Mouse (Mus musculus) limb, embryonic 14.5 days (tissue): Measurements from ENCODE around the gene Usp3. TPM values are rescaled to one million over a fixed set of nuclear protein-coding genes. Genes with fewer than 3 reads are reported as not detected.

Source experiments
- ATAC-seq: fragments of 200-750 bp; cut with Nextera tagmentation; 2 replicates; pipeline ENCODE4 v1.8.0; 2017; ENCODE audit warnings: low read depth, moderate number of reproducible peaks, moderate TSS enrichment; ENCODE audit not compliant: low FRiP score
- DNase-seq: peaks from one replicate; pipeline ENCODE4 v3.0.0-alpha.2; 2015; ENCODE audit warnings: low spot score
- H3K27ac ChIP-seq: fragments of 300-500 bp; sonication (generic); replicated peaks from 2 replicates; pipeline ENCODE4 v1.5.1; 2014; ENCODE audit warnings: low read depth, mild to moderate bottlenecking, low read length, moderate library complexity, mixed read lengths
- H3K27me3 ChIP-seq: fragments of 300-500 bp; sonication (generic); 2 replicates; pipeline ENCODE4 v1.6.1; 2014; ENCODE audit warnings: low read length, mixed read lengths; ENCODE audit not compliant: control insufficient read depth, insufficient read depth
- H3K36me3 ChIP-seq: fragments of 300-500 bp; sonication (generic); 2 replicates; pipeline ENCODE4 v1.6.1; 2014; ENCODE audit warnings: mild to moderate bottlenecking, low read length, moderate library complexity, mixed read lengths; ENCODE audit not compliant: control insufficient read depth, insufficient read depth
- H3K4me1 ChIP-seq: fragments of 300-500 bp; sonication (generic); 2 replicates; pipeline ENCODE4 v1.6.1; 2014; ENCODE audit warnings: antibody characterized with exemption, low read length, mixed read lengths; ENCODE audit not compliant: control insufficient read depth, insufficient read depth
- H3K4me2 ChIP-seq: fragments of 300-500 bp; sonication (generic); replicated peaks from 2 replicates; pipeline ENCODE4 v1.6.1; 2014; ENCODE audit warnings: low read depth, mild to moderate bottlenecking, low read length, moderate library complexity; ENCODE audit not compliant: severe bottlenecking
- H3K4me3 ChIP-seq: fragments of 300-500 bp; sonication (generic); replicated peaks from 2 replicates; pipeline ENCODE4 v1.5.1; 2014; ENCODE audit warnings: low read length
- H3K9ac ChIP-seq: fragments of 300-500 bp; sonication (generic); 2 replicates; pipeline ENCODE4 v1.6.1; 2014; ENCODE audit warnings: mild to moderate bottlenecking, low read depth, low read length, moderate library complexity; ENCODE audit not compliant: severe bottlenecking
- H3K9me3 ChIP-seq: fragments of 300-500 bp; sonication (generic); 2 replicates; pipeline ENCODE4 v1.6.1; 2016; ENCODE audit warnings: low read length; ENCODE audit not compliant: control insufficient read depth
- POLR2A ChIP-seq: fragments of 200-500 bp; IDR thresholded peaks from 2 replicates; pipeline ENCODE4 v1.8.0; 2012; ENCODE audit warnings: inconsistent platforms, mild to moderate bottlenecking, moderate library complexity, borderline replicate concordance; ENCODE audit not compliant: insufficient read depth, insufficient read length; ENCODE audit errors: extremely low read depth
- WGBS: fragments of 180-500 bp; shearing (Covaris S2); extraction: QIAGEN DNeasy Blood & Tissue Kit; methylation state at CpG from one replicate; pipeline ENCODE4 v1.1.7; 2014; 5-methylcytosine and 5-hydroxymethylcytosine counted together
- polyA plus RNA-seq, 2 experiments: library from polyadenylated mRNA; depleted of rRNA in 1 of 2; stranded (reverse) in 1 of 2; unstranded in 1 of 2; fragments of >200 nt; fragmentation: Nextera tagmentation in 1 of 2; extraction: Ambion mirVana in 1 of 2; gene quantifications; 2 replicates each; pipeline versions ENCODE4 v1.2.1 to v1.2.3; 2012 to 2014

The Usp3 gene
- polyA plus RNA-seq, 2 experiments: 45.8 to 66.7 TPM

DNA sequence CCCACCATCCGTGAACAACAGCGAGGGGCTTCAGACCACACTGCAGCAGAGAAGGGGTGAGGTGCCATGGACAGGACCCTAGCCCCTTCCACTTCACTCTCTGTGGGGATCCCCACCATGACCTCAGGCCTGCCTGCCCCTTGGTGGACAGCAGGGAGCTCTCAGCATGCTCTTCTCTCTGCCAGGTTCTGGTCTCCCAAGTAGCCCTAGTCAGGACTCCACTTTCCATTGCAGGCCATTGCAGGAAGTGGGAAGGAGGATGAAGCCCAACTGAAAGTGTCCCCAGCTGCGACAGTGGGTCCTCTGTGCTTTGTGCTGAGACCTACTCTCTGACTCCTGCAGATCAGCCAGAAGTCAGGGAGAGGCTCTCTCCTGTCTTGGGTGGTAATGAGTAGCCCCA is 85.3 kb downstream of the Usp3 start:
- no peak overlapping the region for H3K9ac ChIP-seq
- 89% methylated on average over 3 of the region's 3 CpGs for WGBS
- no peak for TF ChIP-seq POLR2A
- peaks cover 54% of the 10 kb centered on the region for H3K36me3 ChIP-seq
- no peaks in the 10 kb centered on the region for H3K27me3 ChIP-seq
- no peak overlapping the region for H3K4me3 ChIP-seq
- no peak overlapping the region for H3K4me2 ChIP-seq
- ATAC-seq (no peak), DNase-seq (no peak)
- peaks cover 11% of the 10 kb centered on the region for H3K4me1 ChIP-seq
- no peak overlapping the region for H3K27ac ChIP-seq
- no peaks in the 10 kb centered on the region for H3K9me3 ChIP-seq

DNA sequence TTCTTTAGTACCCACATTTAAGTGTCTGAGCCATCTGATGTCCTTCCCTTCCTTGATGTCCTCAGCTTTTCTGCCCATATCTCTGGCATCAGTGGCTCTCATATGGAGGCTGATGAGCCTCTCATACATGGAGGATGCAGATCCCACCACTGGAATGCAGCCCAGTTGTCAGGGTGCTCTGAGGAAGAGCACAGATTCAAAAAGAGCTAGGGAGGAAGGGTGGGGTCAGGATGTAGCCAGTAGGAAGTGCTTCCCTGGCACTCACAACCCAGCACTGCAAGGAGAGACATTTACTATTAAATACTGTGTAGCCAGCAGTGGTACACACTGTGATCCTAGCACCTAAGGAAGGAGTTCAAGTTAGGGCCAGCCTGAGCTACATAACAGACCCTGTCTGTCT is 86.5 kb downstream of the Usp3 start:
- Histone ChIP-seq H3K27ac (no peak overlapping the region), H3K27me3 (no peaks in the 10 kb centered on the region)
- no peak for ATAC-seq

DNA sequence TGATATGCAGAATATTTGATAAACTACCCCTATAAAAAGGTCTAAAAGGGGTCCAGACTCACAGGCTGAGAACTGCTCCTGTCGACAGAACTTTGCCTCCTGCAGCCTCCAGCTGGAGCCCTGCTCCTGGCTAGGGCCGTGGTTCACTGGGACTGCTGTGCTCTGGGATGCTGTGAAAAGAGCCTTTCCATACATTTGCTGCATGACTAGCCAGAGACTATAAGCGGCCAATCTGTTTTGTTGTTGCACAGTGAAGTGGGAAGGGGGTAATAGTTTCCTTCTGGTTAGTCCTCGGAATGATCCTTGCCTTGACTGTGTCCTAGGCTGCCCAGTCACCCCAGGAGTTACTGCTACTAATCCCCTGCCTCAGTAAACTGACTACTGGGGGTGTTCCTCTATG is 86.9 kb downstream of the Usp3 start:
- H3K4me3 ChIP-seq: no peak overlapping the region
- H3K9ac ChIP-seq: no peak overlapping the region
- H3K27ac ChIP-seq: no peak overlapping the region
- ATAC-seq (no peak), DNase-seq (no peak)
- H3K9me3 ChIP-seq: no peaks in the 10 kb centered on the region
- no peak overlapping the region for H3K4me2 ChIP-seq
- TF ChIP-seq POLR2A: no peak
- peaks cover 68% of the 10 kb centered on the region for H3K36me3 ChIP-seq
- H3K27me3 ChIP-seq: no peaks in the 10 kb centered on the region
- 86% methylated on average over 4 of the region's 4 CpGs for WGBS
- peaks cover 8% of the 10 kb centered on the region for H3K4me1 ChIP-seq

More for the DNA sequence above, 86.5 kb downstream of the Usp3 start:
- H3K9me3 ChIP-seq: no peaks in the 10 kb centered on the region
- peaks cover 9% of the 10 kb centered on the region for H3K4me1 ChIP-seq
- no peak for TF ChIP-seq POLR2A
- DNase-seq: no peak
- no peak overlapping the region for H3K9ac ChIP-seq
- peaks cover 64% of the 10 kb centered on the region for H3K36me3 ChIP-seq
- H3K4me3 ChIP-seq: no peak overlapping the region
- no peak overlapping the region for H3K4me2 ChIP-seq

DNA sequence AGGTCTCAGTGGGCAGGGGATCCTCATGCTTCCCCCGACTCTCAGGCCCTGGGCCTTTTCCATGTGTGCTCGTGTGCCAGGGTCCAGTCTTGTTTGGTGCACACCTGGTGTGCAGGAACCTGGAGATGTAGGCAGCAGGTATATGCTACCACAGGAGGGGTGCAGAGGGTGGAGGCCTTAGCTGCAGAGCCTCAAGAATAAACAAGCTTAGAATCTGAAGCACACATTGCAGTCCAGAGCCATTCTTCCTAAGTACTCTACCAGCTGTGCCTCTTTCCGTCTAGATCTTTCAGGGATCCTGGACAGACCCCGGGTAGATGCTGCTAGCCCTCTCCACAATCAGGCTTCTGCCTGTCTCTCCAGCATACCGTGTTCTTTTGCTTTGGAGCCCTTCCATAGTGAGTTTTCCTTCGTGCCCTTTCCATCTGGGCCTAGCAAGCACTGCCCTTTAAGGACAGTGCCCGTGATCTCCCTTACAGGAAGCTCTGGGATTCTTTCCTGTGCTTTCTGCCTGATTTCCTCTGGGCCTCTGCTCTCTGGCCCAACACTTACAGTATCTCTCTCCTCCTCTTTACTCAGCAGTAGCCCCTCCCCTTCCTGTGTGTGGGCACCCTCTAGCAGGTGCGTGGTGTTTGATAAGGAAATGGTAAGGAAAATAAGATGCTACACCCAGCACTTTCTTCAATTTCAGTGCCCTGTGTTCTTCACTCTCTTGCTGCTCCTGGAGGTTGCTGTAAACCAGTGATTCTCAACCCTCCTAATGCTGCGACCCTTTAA is 87.6 kb downstream of the Usp3 start:
- no peak for TF ChIP-seq POLR2A
- Histone ChIP-seq H3K27me3 (no peaks in the 10 kb centered on the region), H3K36me3 (peaks cover 75% of the 10 kb centered on the region), H3K27ac (no peak overlapping the region), H3K4me3 (no peak overlapping the region), H3K9ac (no peak overlapping the region), H3K4me1 (peaks cover 2% of the 10 kb centered on the region; the same call in 1 of the 2 replicates), H3K4me2 (no peak overlapping the region), H3K9me3 (no peaks in the 10 kb centered on the region)
- DNase-seq (no peak), ATAC-seq (no peak)
- WGBS: 84% methylated on average over 9 of the region's 9 CpGs

DNA sequence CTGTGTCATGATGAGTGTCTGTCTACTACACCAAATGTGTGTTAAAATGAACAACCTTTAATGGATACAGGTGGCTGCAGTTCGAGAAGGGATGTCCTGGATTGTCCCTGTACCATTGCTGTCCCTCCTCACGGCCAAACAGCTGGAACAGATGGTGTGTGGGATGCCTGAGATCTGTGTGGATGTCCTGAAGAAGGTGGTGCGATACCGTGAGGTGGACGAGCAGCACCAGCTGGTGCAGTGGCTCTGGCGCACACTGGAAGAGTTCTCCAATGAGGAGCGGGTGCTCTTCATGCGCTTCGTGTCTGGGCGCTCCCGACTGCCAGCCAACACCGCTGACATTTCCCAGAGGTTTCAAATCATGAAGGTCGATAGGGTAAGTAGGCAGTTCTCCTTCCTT is 88.4 kb downstream of the Usp3 start:
- Histone ChIP-seq H3K9ac (no peak overlapping the region), H3K27ac (no peak overlapping the region), H3K36me3 (peaks cover 81% of the 10 kb centered on the region), H3K27me3 (no peaks in the 10 kb centered on the region), H3K4me2 (no peak overlapping the region), H3K9me3 (no peaks in the 10 kb centered on the region), H3K4me3 (no peak overlapping the region), H3K4me1 (no peaks in the 10 kb centered on the region)
- ATAC-seq: no peak
- no peak for TF ChIP-seq POLR2A
- WGBS: 92% methylated on average over 13 of the region's 13 CpGs
- no peak for DNase-seq
